ENCODE assay signal across 9 mouse cellular contexts in genomic region chr7:79349738-79350386, GRCm38 (mm10). TPM values are rescaled to one million over a fixed set of nuclear protein-coding genes. Genes with fewer than 3 reads are reported as not detected.
DNase-seq lines count a peak whose midpoint lies in the region; ATAC-seq and TF ChIP-seq lines count a peak whose summit lies in the region.
"Had no signal": no experiment of that assay in that cellular context is flagged by ENCODE, and none has a peak within 500 bp of the region (broad histone marks: within the 10 kb centered on the region; RNA-seq: fewer than 3 reads in every experiment).

No protein-coding gene starts in this region.

- peaks cover 42% of the 10 kb centered on the region for H3K36me3 ChIP-seq in lung, embryonic 14.5 days (ENCODE audit: insufficient read depth)

- peak; percentile 51; the same call in 1 of the 2 replicates for ATAC-seq in lung, embryonic 14.5 days (ENCODE audit: insufficient read depth)

- H3K4me3 ChIP-seq in bone marrow macrophage, adult 2 months (ENCODE audit: insufficient read depth, low read length), result no peak overlapping the region
- H3K4me3 ChIP-seq in lung, embryonic 14.5 days (ENCODE audit: low read depth, low read length), result no peak overlapping the region

- WGBS in lung, embryonic 14.5 days, result 36% methylated on average over 12 of the region's 12 CpGs

- no peaks in the 10 kb centered on the region for H3K27me3 ChIP-seq in lung, embryonic 14.5 days (ENCODE audit: insufficient read depth, low read length)

- TF ChIP-seq POLR2A in bone marrow macrophage, adult 2 months (IDR thresholded peaks at IDR 0.05; ENCODE audit: borderline replicate concordance, low read depth, low read length), result no peak

- H3K9me3 ChIP-seq in lung, embryonic 14.5 days (ENCODE audit: low read depth, low read length), result no peaks in the 10 kb centered on the region

- H3K4me1 ChIP-seq in bone marrow macrophage, adult 2 months (ENCODE audit: control insufficient read depth, insufficient read depth, low read length), result no peaks in the 10 kb centered on the region
- no peaks in the 10 kb centered on the region for H3K4me1 ChIP-seq in lung, embryonic 14.5 days (ENCODE audit: insufficient read depth)

- intact Hi-C loops in heart, postnatal 14 days (cut with DNase I), result loop anchor here (1.0 to 5.0 kb wide), 4 partner anchors 38 to 428 kb away; no protein-coding TSS in a partner anchor

- no peak overlapping the region for H3K9ac ChIP-seq in lung, embryonic 14.5 days

- H3K4me2 ChIP-seq in lung, embryonic 14.5 days, result no peak overlapping the region

- peak; percentile 82 for DNase-seq in ES-CJ7 (ENCODE audit: low read depth, low spot score)
- peak; percentile 40 for DNase-seq in fibroblast of lung, adult 2 months (ENCODE audit: low read depth)
- peak; percentile 71 to 86 for DNase-seq in heart, postnatal 14 days
- peak; percentile 71 to 93 for DNase-seq in layer of hippocampus, adult 18-20 months (ENCODE audit: low spot score in 2 of 2)
- peak; percentile 94 for DNase-seq in lung, embryonic 14.5 days
- DNase-seq in ovary, postnatal 14 days (ENCODE audit: low spot score), result peak; percentile 65
- peak; percentile 41 to 79 for DNase-seq in thymus, postnatal 10 days (ENCODE audit: low spot score in 2 of 2)

- TF ChIP-seq CTCF in bone marrow macrophage, adult 2 months (IDR thresholded peaks at IDR 0.05; ENCODE audit: low read depth, low read length), result peak; percentile 65
- TF ChIP-seq CTCF in lung, embryonic 14.5 days (IDR thresholded peaks at IDR 0.05; ENCODE audit: low read depth), result peak; percentile 94

- no peak overlapping the region for H3K27ac ChIP-seq in bone marrow macrophage, adult 2 months (ENCODE audit: insufficient read depth, low read depth, low read length)
- H3K27ac ChIP-seq in lung, embryonic 14.5 days (ENCODE audit: low read depth), result no peak overlapping the region
- H3K27ac ChIP-seq: macrophage had no signal

RNA-seq across cellular contexts. Expression of gene Rlbp1, which starts 37.0 kb away (rescaled TPM):
- not detected in 2 replicates for polyA plus RNA-seq in bone marrow macrophage, adult 2 months (2012; ENCODE audit: insufficient read depth, insufficient read length, missing spikeins)
- total RNA-seq in heart, postnatal 14 days (2021), result not detected
- total RNA-seq in layer of hippocampus, adult 18-20 months (2021), result 10 to 100 TPM; 22.4 to 23.9 TPM
- 0.26 and 0.54 TPM in 2 replicates for polyA plus RNA-seq in lung, embryonic 14.5 days (2014; fragmentation: Nextera tagmentation; extraction: Ambion mirVana)
- polyA plus RNA-seq: macrophage had no signal

RNA-seq across cellular contexts. Expression of gene Fanci, which starts 41.9 kb away (rescaled TPM):
- polyA plus RNA-seq in bone marrow macrophage, adult 2 months (2012; ENCODE audit: insufficient read depth, insufficient read length, missing spikeins), result 3.3 and 4.9 TPM in 2 replicates
- total RNA-seq in heart, postnatal 14 days (2021), result 1 to 10 TPM in 1 of 2 experiments, under 1 TPM in 1; 0.55 to 1.5 TPM
- under 1 TPM; 0.27 to 0.33 TPM for total RNA-seq in layer of hippocampus, adult 18-20 months (2021)
- polyA plus RNA-seq in lung, embryonic 14.5 days (2014; fragmentation: Nextera tagmentation; extraction: Ambion mirVana), result 16.9 and 19.3 TPM in 2 replicates

Comparison
In these comparisons a context has a peak if more than half of its experiments do, and no peak if none do; other contexts are left out.
1. DNase-seq: peak in every context shown above with its lines; median percentile 94 in lung, embryonic 14.5 days; 82 in ES-CJ7; 82 in layer of hippocampus, adult 18-20 months; 78 in heart, postnatal 14 days; 65 in ovary, postnatal 14 days; 60 in thymus, postnatal 10 days; 40 in fibroblast of lung, adult 2 months.
2. RNA of gene Rlbp1, which starts 37.0 kb away (total RNA-seq): 22.4 to 23.9 TPM in layer of hippocampus, adult 18-20 months; not detected in heart, postnatal 14 days; every median in the first group is over 10 times any median in the second.